Mouse (Mus musculus) MEL (cell line): ENCODE data around the gene Gm10300.

Experiments used
- GATA1 ChIP-seq: IDR thresholded peaks from 2 replicates; pipeline ENCODE4 v1.6.1; 2011; ENCODE audit warnings: low read depth, low read length, improper control_type of control experiment
- NELFE ChIP-seq: IDR thresholded peaks from 2 replicates; pipeline ENCODE4 v1.6.1; 2011; ENCODE audit warnings: low read depth, low read length, improper control_type of control experiment

GRCm38 (mm10) chr4:132025264-132025663 is 49.2 kb upstream of the Gm10300 start:
- TF ChIP-seq NELFE (no peak), GATA1 (peak; percentile 53)
